Mouse (Mus musculus): ENCODE results near the gene Baz1b.

- no peak for TF ChIP-seq CTCF (IDR thresholded peaks at IDR 0.05; ENCODE audit: low read depth, low read length)
- TF ChIP-seq POLR2A (IDR thresholded peaks at IDR 0.05; ENCODE audit: insufficient read depth, low read length): no peak
- TF ChIP-seq EP300 (IDR thresholded peaks at IDR 0.05; ENCODE audit: insufficient read depth, low read depth, low read length): no peak
Measured at GRCm38 (mm10) chr5:135161221-135161620, 25.8 kb upstream of the Baz1b start.
